Mouse (Mus musculus) liver, adult 2 months (tissue): ENCODE data around the gene Rapgef3.

Source experiments
- CTCF ChIP-seq: fragments of 200-500 bp; IDR thresholded peaks from 2 replicates; pipeline ENCODE4 v1.5.1; 2011; ENCODE audit warnings: low read depth, low read length, control low read depth
- POLR2A ChIP-seq: fragments of 200-500 bp; IDR thresholded peaks from 2 replicates; pipeline ENCODE4 v1.6.1; 2011; ENCODE audit warnings: low read length, control low read depth; ENCODE audit not compliant: insufficient read depth; ENCODE audit errors: extremely low read depth

- TF ChIP-seq POLR2A, result no peak
- TF ChIP-seq CTCF, result no peak
Measured at GRCm38 (mm10) chr15:97816199-97816994, 48.6 kb upstream of the Rapgef3 start.
